Mouse (Mus musculus): ENCODE measurements at regions not wholly inside any gene's neighbourhood (a gene's known extent, or its start where the extent isn't known, plus 50 kb on each side); places are given as distances from the start of the nearest gene placed in this dataset.

- Histone ChIP-seq H3K4me2 (no peak overlapping the region), H3K4me1 (replicated peaks) (no peaks in the 10 kb centered on the region), H3K9ac (no peak overlapping the region), H3K4me3 (no peak overlapping the region), H3K36me3 (no peaks in the 10 kb centered on the region), H3K9me3 (replicated peaks) (no peaks in the 10 kb centered on the region), H3K27ac (ENCODE audit: poor library complexity, severe bottlenecking) (no peak overlapping the region), H3K27me3 (replicated peaks) (no peaks in the 10 kb centered on the region)
- no peak for ATAC-seq (ENCODE audit: insufficient number of reproducible peaks, low FRiP score)
- 68% methylated on average over 4 of the region's 4 CpGs for WGBS
Observed at GRCm38 (mm10) chr6:75805223-75805622, 692.4 kb downstream of the Gm9008 start.

GRCm38 (mm10) chr6:75799993-75800392, 697.6 kb downstream of the Gm9008 start:
- Histone ChIP-seq H3K27ac (ENCODE audit: poor library complexity, severe bottlenecking) (no peak overlapping the region), H3K4me2 (no peak overlapping the region), H3K9ac (no peak overlapping the region), H3K27me3 (replicated peaks) (no peaks in the 10 kb centered on the region), H3K9me3 (replicated peaks) (no peaks in the 10 kb centered on the region), H3K4me3 (no peak overlapping the region), H3K36me3 (no peaks in the 10 kb centered on the region), H3K4me1 (replicated peaks) (no peaks in the 10 kb centered on the region)
- no peak for ATAC-seq (ENCODE audit: insufficient number of reproducible peaks, low FRiP score)
- 65% methylated on average over 3 of the region's 3 CpGs for WGBS

GRCm38 (mm10) chr6:75799546-75799945, 698.0 kb downstream of the Gm9008 start:
- no peak overlapping the region for H3K9ac ChIP-seq
- no peak overlapping the region for H3K4me3 ChIP-seq
- ATAC-seq (ENCODE audit: insufficient number of reproducible peaks, low FRiP score): no peak
- no peak overlapping the region for H3K4me2 ChIP-seq
- H3K27me3 ChIP-seq (replicated peaks): no peaks in the 10 kb centered on the region
- H3K27ac ChIP-seq (ENCODE audit: poor library complexity, severe bottlenecking): no peak overlapping the region
- H3K4me1 ChIP-seq (replicated peaks): no peaks in the 10 kb centered on the region
- H3K36me3 ChIP-seq: no peaks in the 10 kb centered on the region
- WGBS: 73% methylated on average over 2 of the region's 2 CpGs
- no peaks in the 10 kb centered on the region for H3K9me3 ChIP-seq (replicated peaks)

- Histone ChIP-seq H3K27ac (ENCODE audit: poor library complexity, severe bottlenecking) (no peak overlapping the region), H3K4me1 (replicated peaks) (no peaks in the 10 kb centered on the region), H3K4me2 (peak overlapping the region; percentile 50), H3K4me3 (peak overlapping the region; percentile 25; the same call in 1 of the 2 replicates), H3K27me3 (replicated peaks) (no peaks in the 10 kb centered on the region), H3K9ac (no peak overlapping the region), H3K9me3 (replicated peaks) (no peaks in the 10 kb centered on the region), H3K36me3 (no peaks in the 10 kb centered on the region)
- 48% methylated on average over 20 of the region's 20 CpGs for WGBS
- no peak for ATAC-seq (ENCODE audit: insufficient number of reproducible peaks, low FRiP score)
Observed at GRCm38 (mm10) chr6:75782680-75783079, 714.9 kb downstream of the Gm9008 start.

- WGBS: 74% methylated on average over 4 of the region's 4 CpGs
Observed at GRCm38 (mm10) chr6:75763041-75763440, 734.5 kb downstream of the Gm9008 start.

GRCm38 (mm10) chr6:75756184-75756583, 741.4 kb downstream of the Gm9008 start:
- 45% methylated on average over 2 of the region's 2 CpGs for WGBS
- H3K36me3 ChIP-seq: no peaks in the 10 kb centered on the region
- no peak overlapping the region for H3K9ac ChIP-seq
- H3K4me2 ChIP-seq: no peak overlapping the region
- no peaks in the 10 kb centered on the region for H3K27me3 ChIP-seq (replicated peaks)
- no peak for ATAC-seq (ENCODE audit: insufficient number of reproducible peaks, low FRiP score)
- no peaks in the 10 kb centered on the region for H3K4me1 ChIP-seq (replicated peaks)
- H3K9me3 ChIP-seq (replicated peaks): no peaks in the 10 kb centered on the region
- no peak overlapping the region for H3K27ac ChIP-seq (ENCODE audit: poor library complexity, severe bottlenecking)
- H3K4me3 ChIP-seq: no peak overlapping the region

More at GRCm38 (mm10) chr6:75763041-75763440, 734.5 kb downstream of the Gm9008 start:
- H3K9me3 ChIP-seq (replicated peaks): no peaks in the 10 kb centered on the region
- H3K4me3 ChIP-seq: no peak overlapping the region
- H3K27me3 ChIP-seq (replicated peaks): no peaks in the 10 kb centered on the region
- H3K27ac ChIP-seq (ENCODE audit: poor library complexity, severe bottlenecking): no peak overlapping the region
- no peaks in the 10 kb centered on the region for H3K36me3 ChIP-seq
- no peak overlapping the region for H3K4me2 ChIP-seq
- no peak overlapping the region for H3K9ac ChIP-seq
- no peak for ATAC-seq (ENCODE audit: insufficient number of reproducible peaks, low FRiP score)
- no peaks in the 10 kb centered on the region for H3K4me1 ChIP-seq (replicated peaks)

Data from heart, embryonic 12.5 days (tissue).